Mouse (Mus musculus): ENCODE results near the gene Creb3l4. TPM values are rescaled to one million over a fixed set of nuclear protein-coding genes. Genes with fewer than 3 reads are reported as not detected.
A peak's percentile ranks its signal among the peaks of the same experiment; 100 is the strongest.

The Creb3l4 gene
- polyA plus RNA-seq, 1 experiment from 2014 or later = 4.2 TPM

DNA sequence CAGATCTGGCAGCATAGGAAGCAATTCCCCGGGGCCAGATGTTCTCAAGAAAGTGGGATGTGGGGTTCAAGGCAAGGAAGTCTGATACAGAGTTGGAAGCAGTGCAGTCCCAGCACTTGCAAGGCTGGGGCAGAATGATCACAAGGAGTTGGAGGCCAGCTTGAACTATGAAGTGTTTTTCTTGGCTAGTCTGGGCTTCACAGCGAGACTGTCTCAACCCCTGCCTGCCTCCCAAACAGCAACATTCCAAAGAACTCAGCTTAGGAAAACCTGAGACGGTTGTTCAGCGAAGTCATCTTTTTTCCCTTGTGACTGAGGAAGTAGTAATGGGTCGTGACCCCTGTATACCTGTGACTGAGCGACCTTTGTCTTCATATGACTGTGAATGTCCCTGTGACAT is 7.5 kb upstream of the Creb3l4 start:
- DNase-seq (ENCODE audit: low spot score) (no peak), ATAC-seq (no peak)
- no peak overlapping the region for H3K9ac ChIP-seq (ENCODE audit: low read length)
- peaks cover 8% of the 10 kb centered on the region; the same call in 1 of the 2 replicates for H3K36me3 ChIP-seq (ENCODE audit: control insufficient read depth, insufficient read depth, low read length)
- no peak overlapping the region for H3K4me2 ChIP-seq (ENCODE audit: low read length)
- H3K27me3 ChIP-seq (replicated peaks; ENCODE audit: control insufficient read depth, insufficient read depth, low read length) = no peaks in the 10 kb centered on the region
- WGBS = 92% methylated on average over 6 of the region's 6 CpGs
- peaks cover 13% of the 10 kb centered on the region for H3K4me1 ChIP-seq (ENCODE audit: control insufficient read depth, insufficient read depth, low read length)
- H3K9me3 ChIP-seq (replicated peaks; ENCODE audit: control insufficient read depth, low read length) = no peaks in the 10 kb centered on the region
- no peak overlapping the region for H3K27ac ChIP-seq (ENCODE audit: low read depth, low read length)
- no peak overlapping the region for H3K4me3 ChIP-seq (ENCODE audit: low read depth, low read length)

DNA sequence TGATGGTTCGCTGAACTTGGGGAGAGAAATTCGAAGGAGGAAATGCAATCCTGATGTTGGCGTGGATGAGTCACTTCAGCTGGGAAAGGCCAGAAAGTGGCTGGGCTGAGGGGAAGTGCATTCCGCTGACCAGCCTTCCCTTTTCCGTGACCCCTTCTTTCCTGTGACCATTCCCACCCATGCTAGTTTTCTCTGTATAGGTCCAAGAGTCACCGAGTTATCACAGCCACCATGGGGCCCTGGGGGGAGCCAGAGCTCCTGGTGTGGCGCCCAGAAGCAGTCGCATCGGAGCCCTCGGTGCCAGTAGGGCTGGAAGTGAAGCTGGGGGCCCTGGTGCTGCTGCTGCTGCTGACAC is 5.4 kb upstream of the Creb3l4 start:
- 7% methylated on average over 10 of the region's 10 CpGs for WGBS
- H3K27ac ChIP-seq (ENCODE audit: low read depth, low read length) = peak overlapping the region; percentile 61; the same call in 1 of the 2 replicates
- peak overlapping the region; percentile 91 for H3K4me2 ChIP-seq (ENCODE audit: low read length)
- H3K27me3 ChIP-seq (replicated peaks; ENCODE audit: control insufficient read depth, insufficient read depth, low read length) = no peaks in the 10 kb centered on the region
- peak overlapping the region; percentile 55 for H3K4me3 ChIP-seq (ENCODE audit: low read depth, low read length)
- DNase-seq (ENCODE audit: low spot score) (peak; percentile 5), ATAC-seq (no peak)
- peaks cover 8% of the 10 kb centered on the region for H3K4me1 ChIP-seq (ENCODE audit: control insufficient read depth, insufficient read depth, low read length)
- no peaks in the 10 kb centered on the region for H3K9me3 ChIP-seq (replicated peaks; ENCODE audit: control insufficient read depth, low read length)
- peak overlapping the region; percentile 66 for H3K9ac ChIP-seq (ENCODE audit: low read length)
- H3K36me3 ChIP-seq (ENCODE audit: control insufficient read depth, insufficient read depth, low read length) = peaks cover 8% of the 10 kb centered on the region; the same call in 1 of the 2 replicates

DNA sequence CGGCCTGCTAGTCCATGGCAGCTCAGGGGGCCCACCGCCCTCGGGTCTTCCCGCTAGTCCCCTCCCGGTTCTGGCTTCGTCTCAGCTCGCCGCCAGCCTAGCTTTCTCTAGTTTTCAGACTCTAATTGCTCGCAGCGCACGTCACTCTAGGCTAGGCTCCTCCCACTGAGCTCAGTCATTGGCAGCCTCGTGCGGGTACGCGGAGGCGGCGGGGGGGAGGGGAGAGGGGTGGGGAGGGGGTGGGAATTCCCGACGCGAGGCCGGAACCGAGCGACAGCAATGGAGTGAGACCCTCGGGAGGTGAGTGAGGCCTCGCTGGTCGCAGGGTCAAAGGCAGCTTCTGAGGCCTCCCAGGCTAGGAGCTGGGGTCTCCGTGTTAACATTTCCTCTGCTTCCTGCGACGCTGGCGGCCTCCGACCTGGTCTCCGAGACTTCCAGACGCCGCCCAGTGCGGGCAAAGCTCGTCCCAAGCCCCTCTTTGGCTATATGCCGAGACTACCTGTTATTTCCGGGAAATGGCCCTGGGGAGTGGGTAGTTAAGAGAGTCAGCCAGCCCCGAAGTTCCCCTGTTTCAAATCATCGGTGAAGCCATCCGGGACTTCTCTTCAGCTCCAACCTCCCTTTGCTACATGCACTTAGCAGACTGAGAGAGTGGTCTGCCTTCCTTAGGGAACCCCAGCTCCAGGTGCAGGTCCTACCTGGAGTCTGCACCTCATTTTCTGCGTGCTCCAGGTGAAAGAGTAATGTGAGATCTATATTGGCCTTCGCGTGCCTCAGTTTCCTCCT is 4.8 kb upstream of the Creb3l4 start, which contains the start of gene Slc39a1:
TSS of gene Slc39a1 (plus strand) at position 213 of the 786 bp plus-strand sequence.
- ATAC-seq = peak; percentile 96
- Histone ChIP-seq H3K9ac (ENCODE audit: low read length) (peak within 1 kb of the TSS; percentile 66), H3K27ac (ENCODE audit: low read depth, low read length) (peak within 1 kb of the TSS; percentile 84), H3K4me1 (ENCODE audit: control insufficient read depth, insufficient read depth, low read length) (peaks cover 11% of the 10 kb centered on the region), H3K4me2 (ENCODE audit: low read length) (peak within 1 kb of the TSS; percentile 91), H3K36me3 (ENCODE audit: control insufficient read depth, insufficient read depth, low read length) (peaks cover 8% of the 10 kb centered on the region; the same call in 1 of the 2 replicates), H3K27me3 (replicated peaks; ENCODE audit: control insufficient read depth, insufficient read depth, low read length) (no peaks in the 10 kb centered on the region), H3K9me3 (replicated peaks; ENCODE audit: control insufficient read depth, low read length) (no peaks in the 10 kb centered on the region), H3K4me3 (ENCODE audit: low read depth, low read length) (peak within 1 kb of the TSS; percentile 55)
- WGBS = under 1% methylated on average over 35 of the region's 44 CpGs
- DNase-seq (ENCODE audit: low spot score) = peak; percentile 99

DNA sequence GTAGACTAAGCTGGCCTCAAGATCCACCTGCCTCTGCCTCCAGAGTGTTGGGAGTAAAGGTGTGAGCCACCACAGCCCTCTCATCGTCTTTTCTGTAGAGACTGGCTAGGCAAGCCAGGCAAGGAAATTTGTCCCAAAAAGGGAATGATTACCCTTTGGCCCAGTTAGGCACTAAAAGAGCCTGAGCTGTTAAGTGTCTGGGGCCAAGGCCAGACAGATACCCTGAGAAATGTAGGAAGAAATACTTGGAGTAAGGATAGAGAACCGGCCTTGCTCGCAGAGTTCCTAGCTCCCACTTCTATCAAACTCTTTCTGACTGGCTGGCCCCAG is 4.3 kb upstream of the Creb3l4 start:
- H3K9ac ChIP-seq (ENCODE audit: low read length) = peak overlapping the region; percentile 66
- no peaks in the 10 kb centered on the region for H3K9me3 ChIP-seq (replicated peaks; ENCODE audit: control insufficient read depth, low read length)
- ATAC-seq = no peak; the same call in 1 of the 2 replicates
- peaks cover 8% of the 10 kb centered on the region; the same call in 1 of the 2 replicates for H3K36me3 ChIP-seq (ENCODE audit: control insufficient read depth, insufficient read depth, low read length)
- peak overlapping the region; percentile 55 for H3K4me3 ChIP-seq (ENCODE audit: low read depth, low read length)
- WGBS = 3% methylated on average over 3 of the region's 3 CpGs
- peaks cover 17% of the 10 kb centered on the region for H3K4me1 ChIP-seq (ENCODE audit: control insufficient read depth, insufficient read depth, low read length)
- peak overlapping the region; percentile 91 for H3K4me2 ChIP-seq (ENCODE audit: low read length)
- no peak for DNase-seq (ENCODE audit: low spot score)
- H3K27ac ChIP-seq (ENCODE audit: low read depth, low read length) = peak overlapping the region; percentile 84
- no peaks in the 10 kb centered on the region for H3K27me3 ChIP-seq (replicated peaks; ENCODE audit: control insufficient read depth, insufficient read depth, low read length)

DNA sequence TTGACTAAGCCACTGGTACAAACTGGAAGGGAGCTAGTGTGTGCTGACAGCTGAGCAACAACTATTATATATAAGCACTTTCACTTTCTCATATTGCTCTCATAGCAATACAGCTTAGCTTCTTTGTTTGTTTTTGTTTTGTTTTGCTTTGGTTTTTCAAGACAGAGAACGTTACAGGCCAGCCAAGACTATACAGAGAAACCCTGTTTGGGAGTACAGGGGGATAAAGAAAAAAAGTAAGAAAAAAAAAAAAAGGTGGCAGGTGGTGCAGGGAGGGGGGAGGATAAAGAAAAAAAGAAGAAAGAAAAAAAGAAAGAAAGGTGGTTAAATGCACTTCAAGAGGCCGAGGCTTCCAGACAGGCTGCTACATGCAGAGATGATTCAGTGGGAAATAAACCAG is 2.1 kb upstream of the Creb3l4 start:
- Histone ChIP-seq H3K36me3 (ENCODE audit: control insufficient read depth, insufficient read depth, low read length) (no peaks in the 10 kb centered on the region), H3K9me3 (replicated peaks; ENCODE audit: control insufficient read depth, low read length) (no peaks in the 10 kb centered on the region), H3K4me3 (ENCODE audit: low read depth, low read length) (no peak overlapping the region), H3K27ac (ENCODE audit: low read depth, low read length) (no peak overlapping the region), H3K27me3 (replicated peaks; ENCODE audit: control insufficient read depth, insufficient read depth, low read length) (no peaks in the 10 kb centered on the region), H3K9ac (ENCODE audit: low read length) (no peak overlapping the region), H3K4me1 (ENCODE audit: control insufficient read depth, insufficient read depth, low read length) (peaks cover 18% of the 10 kb centered on the region), H3K4me2 (ENCODE audit: low read length) (no peak overlapping the region)
- 57% methylated on average over 2 of the region's 2 CpGs for whole genome bisulfite sequencing
- ATAC-seq (no peak), DNase-seq (ENCODE audit: low spot score) (no peak)

DNA sequence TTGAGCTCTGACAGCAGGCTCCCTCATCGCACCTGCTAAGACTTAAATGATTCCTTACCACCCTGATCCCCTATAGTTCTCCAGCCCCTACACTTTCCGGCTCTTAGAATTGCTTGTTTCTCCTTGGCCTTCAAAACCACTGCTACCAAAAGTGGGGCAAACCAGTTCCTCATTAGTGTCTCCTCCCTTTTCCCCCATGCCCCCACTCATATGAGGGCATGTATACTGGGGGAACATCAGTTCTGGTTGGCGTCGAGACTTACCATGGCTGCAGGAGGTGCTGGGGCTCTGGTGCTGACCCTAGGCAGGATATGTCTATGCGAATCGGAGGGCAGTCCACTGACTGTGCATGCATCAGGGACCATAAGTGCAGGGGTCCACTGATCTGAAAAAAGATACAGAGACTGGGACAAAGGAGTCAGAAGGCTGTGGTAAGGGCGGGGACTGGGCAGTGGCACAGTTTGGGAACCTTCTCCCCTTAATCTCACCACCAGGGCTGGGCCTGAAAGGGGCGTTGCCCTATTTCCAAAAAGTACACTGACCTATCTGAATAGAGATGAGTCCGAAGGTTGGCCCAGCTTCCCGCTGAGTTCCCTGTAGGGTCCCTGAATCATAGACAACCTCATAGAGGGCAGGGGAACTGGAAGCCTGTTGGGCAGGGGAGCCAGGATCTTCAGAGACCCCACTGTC is 1.5 kb downstream of the Creb3l4 start:
- no peaks in the 10 kb centered on the region for H3K36me3 ChIP-seq (ENCODE audit: control insufficient read depth, insufficient read depth, low read length)
- 87% methylated on average over 10 of the region's 10 CpGs for WGBS
- ATAC-seq (no peak), DNase-seq (ENCODE audit: low spot score) (no peak)
- no peak overlapping the region for H3K4me2 ChIP-seq (ENCODE audit: low read length)
- no peaks in the 10 kb centered on the region for H3K27me3 ChIP-seq (replicated peaks; ENCODE audit: control insufficient read depth, insufficient read depth, low read length)
- H3K27ac ChIP-seq (ENCODE audit: low read depth, low read length) = no peak overlapping the region
- peaks cover 11% of the 10 kb centered on the region; the same call in 1 of the 2 replicates for H3K4me1 ChIP-seq (ENCODE audit: control insufficient read depth, insufficient read depth, low read length)
- no peak overlapping the region for H3K4me3 ChIP-seq (ENCODE audit: low read depth, low read length)
- no peak overlapping the region for H3K9ac ChIP-seq (ENCODE audit: low read length)
- H3K9me3 ChIP-seq (replicated peaks; ENCODE audit: control insufficient read depth, low read length) = no peaks in the 10 kb centered on the region

DNA sequence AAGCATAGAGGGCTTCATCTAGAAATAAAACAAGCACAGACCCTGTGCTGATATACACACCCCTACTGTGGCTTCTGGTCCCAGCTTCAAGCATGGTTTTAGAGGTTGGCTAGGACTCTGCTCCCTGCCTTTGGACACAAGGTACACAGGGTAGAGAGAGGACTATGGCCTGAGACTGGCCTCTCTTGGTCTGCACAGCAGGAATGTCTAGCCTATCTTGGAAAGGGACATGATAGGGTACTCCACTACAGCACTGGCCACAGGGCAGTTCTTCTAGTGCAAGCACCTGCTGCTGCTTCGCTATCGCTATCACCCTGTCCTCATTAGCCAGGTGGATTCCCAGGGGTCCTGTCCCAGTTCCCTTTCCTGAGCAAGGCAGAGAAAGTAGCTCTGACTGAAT is 2.1 kb downstream of the Creb3l4 start:
- no peak for ATAC-seq
- no peak for DNase-seq (ENCODE audit: low spot score)
- Histone ChIP-seq H3K9ac (ENCODE audit: low read length) (no peak overlapping the region), H3K27ac (ENCODE audit: low read depth, low read length) (no peak overlapping the region), H3K4me3 (ENCODE audit: low read depth, low read length) (no peak overlapping the region), H3K4me2 (ENCODE audit: low read length) (no peak overlapping the region), H3K9me3 (replicated peaks; ENCODE audit: control insufficient read depth, low read length) (no peaks in the 10 kb centered on the region), H3K4me1 (ENCODE audit: control insufficient read depth, insufficient read depth, low read length) (peaks cover 11% of the 10 kb centered on the region; the same call in 1 of the 2 replicates), H3K36me3 (ENCODE audit: control insufficient read depth, insufficient read depth, low read length) (peaks cover 4% of the 10 kb centered on the region), H3K27me3 (replicated peaks; ENCODE audit: control insufficient read depth, insufficient read depth, low read length) (no peaks in the 10 kb centered on the region)
- 94% methylated on average over 2 of the region's 2 CpGs for WGBS

DNA sequence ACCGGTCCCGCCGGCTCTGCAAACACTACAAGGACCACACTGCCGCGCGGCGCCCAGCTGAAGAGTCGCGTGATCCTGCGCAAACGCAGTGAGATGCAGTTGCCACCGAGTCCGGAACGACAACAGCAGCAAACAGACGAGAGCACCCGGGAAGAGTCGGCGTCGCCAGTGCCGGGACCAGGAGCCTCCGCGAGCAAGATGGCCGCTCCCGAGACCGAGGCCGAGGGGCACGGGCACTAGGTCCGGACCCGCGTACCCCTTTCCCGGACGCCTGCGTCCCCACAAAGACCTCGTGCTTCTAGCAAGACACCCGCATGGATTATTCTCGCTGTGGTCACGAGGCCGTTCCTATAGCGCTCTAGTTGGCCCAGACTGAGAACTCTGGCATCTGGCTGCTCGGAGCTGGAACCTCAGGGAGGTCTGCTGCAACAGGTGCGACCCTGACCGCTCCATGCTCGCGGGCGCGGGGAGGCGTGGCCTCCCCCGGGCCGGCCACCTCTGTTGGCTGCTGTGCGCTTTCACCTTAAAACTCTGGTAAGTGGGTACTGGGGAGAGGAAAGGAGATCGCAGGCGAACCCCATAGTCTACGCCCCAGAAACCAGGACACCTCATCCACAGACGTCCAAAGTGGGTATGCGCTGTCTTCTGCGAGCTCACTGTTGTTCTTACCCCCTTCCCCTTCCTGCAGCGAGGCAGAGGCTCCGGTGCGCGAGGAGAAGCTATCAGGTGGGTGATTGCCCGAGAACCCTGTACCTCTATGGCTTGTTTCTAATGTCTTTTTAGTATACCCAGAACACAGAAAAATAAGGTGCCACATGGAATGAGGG is 11.6 kb downstream of the Creb3l4 start, which contains the start of gene Jtb:
TSS of gene Jtb (plus strand) at position 91 of the 827 bp plus-strand sequence.
- Histone ChIP-seq H3K27me3 (replicated peaks; ENCODE audit: control insufficient read depth, insufficient read depth, low read length) (no peaks in the 10 kb centered on the region), H3K27ac (ENCODE audit: low read depth, low read length) (peak within 1 kb of the TSS; percentile 90), H3K4me1 (ENCODE audit: control insufficient read depth, insufficient read depth, low read length) (0 out of 2 replicates have a peak, but pooled peaks cover 5% of the 10 kb centered on the region), H3K4me2 (ENCODE audit: low read length) (peak within 1 kb of the TSS; percentile 86), H3K9ac (ENCODE audit: low read length) (peak within 1 kb of the TSS; percentile 83), H3K36me3 (ENCODE audit: control insufficient read depth, insufficient read depth, low read length) (peaks cover 27% of the 10 kb centered on the region), H3K4me3 (ENCODE audit: low read depth, low read length) (peak within 1 kb of the TSS; percentile 85), H3K9me3 (replicated peaks; ENCODE audit: control insufficient read depth, low read length) (no peaks in the 10 kb centered on the region)
- WGBS = under 1% methylated on average over 60 of the region's 61 CpGs
- DNase-seq (ENCODE audit: low spot score) (peak; percentile 97), ATAC-seq (peak; percentile 99)

Data from forebrain, embryonic 14.5 days (tissue).